Mouse (Mus musculus) kidney, adult 2 months (tissue): ENCODE data around the gene Icmt.

ENCODE experiments used
- CTCF ChIP-seq: fragments of 200-500 bp; conservative IDR thresholded peaks from 2 replicates; pipeline ENCODE4 v1.5.1; 2011; ENCODE audit warnings: low read depth, mild to moderate bottlenecking, control low read depth, low read length, moderate library complexity, mixed read lengths; ENCODE audit not compliant: insufficient read depth, insufficient read length
- POLR2A ChIP-seq: fragments of 200-500 bp; IDR thresholded peaks from one replicate; pipeline ENCODE4 v1.6.1; 2011; ENCODE audit warnings: low read depth, low read length, control low read depth

GRCm38 (mm10) chr4:152273191-152273590 is 23.8 kb upstream of the Icmt start:
- no peak for TF ChIP-seq CTCF
- TF ChIP-seq POLR2A, result no peak
